Mouse (Mus musculus) limb, embryonic 11.5 days (tissue): ENCODE measurements at regions not wholly inside any gene's neighbourhood (a gene's known extent, or its start where the extent isn't known, plus 50 kb on each side); places are given as distances from the start of the nearest gene placed in this dataset.

Experiments
- ATAC-seq: fragments of 200-750 bp; cut with Nextera tagmentation; 2 replicates; pipeline ENCODE4 v1.8.0; 2017; ENCODE audit warnings: low read depth; ENCODE audit not compliant: insufficient number of reproducible peaks, low FRiP score, low TSS enrichment
- DNase-seq: peaks from one replicate; pipeline ENCODE4 v3.0.0-alpha.2; 2015; ENCODE audit warnings: low spot score
- H3K27ac ChIP-seq: fragments of 300-500 bp; sonication (generic); replicated peaks from 2 replicates; pipeline ENCODE4 v1.5.1; 2014; ENCODE audit warnings: low read depth, mild to moderate bottlenecking, low read length
- H3K27me3 ChIP-seq: fragments of 300-500 bp; sonication (generic); 2 replicates; pipeline ENCODE4 v1.6.1; 2014; ENCODE audit warnings: mild to moderate bottlenecking, low read length, mixed read lengths; ENCODE audit not compliant: control insufficient read depth, insufficient read depth
- H3K36me3 ChIP-seq: fragments of 300-500 bp; sonication (generic); 2 replicates; pipeline ENCODE4 v1.6.1; 2014; ENCODE audit warnings: mild to moderate bottlenecking, low read length, moderate library complexity, mixed read lengths; ENCODE audit not compliant: control insufficient read depth, insufficient read depth
- H3K4me1 ChIP-seq: fragments of 300-500 bp; sonication (generic); 2 replicates; pipeline ENCODE4 v1.6.1; 2014; ENCODE audit warnings: low read length, mixed read lengths; ENCODE audit not compliant: control insufficient read depth, insufficient read depth
- H3K4me2 ChIP-seq: fragments of 300-500 bp; sonication (generic); 2 replicates; pipeline ENCODE4 v1.6.1; 2014; ENCODE audit warnings: low read depth, mild to moderate bottlenecking, moderate library complexity; ENCODE audit not compliant: severe bottlenecking
- H3K4me3 ChIP-seq: fragments of 300-500 bp; sonication (generic); 2 replicates; pipeline ENCODE4 v1.5.1; 2014; ENCODE audit warnings: low read depth, low read length
- H3K9ac ChIP-seq: fragments of 300-500 bp; sonication (generic); 2 replicates; pipeline ENCODE4 v1.6.1; 2014; ENCODE audit warnings: mild to moderate bottlenecking, low read length
- H3K9me3 ChIP-seq: fragments of 300-500 bp; sonication (generic); 2 replicates; pipeline ENCODE4 v1.6.1; 2016; ENCODE audit warnings: low read length; ENCODE audit not compliant: control insufficient read depth
- WGBS: fragments of 180-500 bp; shearing (Covaris S2); extraction: QIAGEN DNeasy Blood & Tissue Kit; methylation state at CpG from one replicate; pipeline ENCODE4 v1.1.7; 2014; 5-methylcytosine and 5-hydroxymethylcytosine counted together

DNA sequence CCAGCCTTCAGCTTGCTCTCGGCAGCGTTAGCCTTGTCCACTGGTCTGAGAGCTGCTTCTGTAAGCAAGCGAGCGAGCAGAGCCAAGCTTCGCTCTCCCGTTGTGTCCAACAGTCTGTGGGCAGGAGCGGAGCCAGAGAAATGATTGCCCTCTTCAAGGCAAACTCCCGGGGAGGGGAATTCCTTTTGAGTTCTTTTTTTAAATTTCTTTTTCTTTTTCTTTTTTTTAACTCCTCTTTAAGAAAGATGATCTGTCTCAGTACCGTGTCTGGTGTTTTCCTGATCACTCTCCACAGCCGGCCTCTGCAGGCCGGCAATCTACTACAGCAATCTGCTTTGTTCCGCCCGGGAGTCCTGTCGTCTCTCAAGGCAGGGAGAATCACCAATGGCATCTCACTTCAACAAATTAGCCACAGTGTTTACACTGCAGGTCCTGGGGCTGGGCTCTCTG lies 170.6 kb upstream of the Hmga2 start:
- ATAC-seq (no peak), DNase-seq (peak; percentile 65)
- H3K4me2 ChIP-seq, result 0 out of 2 replicates have a peak overlapping the region, but pooled peaks have one; percentile 3
- no peaks in the 10 kb centered on the region for H3K36me3 ChIP-seq
- no peak overlapping the region for H3K9ac ChIP-seq
- no peak overlapping the region for H3K4me3 ChIP-seq
- WGBS, result 4% methylated on average over 14 of the region's 14 CpGs
- no peaks in the 10 kb centered on the region for H3K27me3 ChIP-seq
- H3K4me1 ChIP-seq, result peaks cover 8% of the 10 kb centered on the region
- H3K9me3 ChIP-seq, result no peaks in the 10 kb centered on the region
- no peak overlapping the region for H3K27ac ChIP-seq

DNA sequence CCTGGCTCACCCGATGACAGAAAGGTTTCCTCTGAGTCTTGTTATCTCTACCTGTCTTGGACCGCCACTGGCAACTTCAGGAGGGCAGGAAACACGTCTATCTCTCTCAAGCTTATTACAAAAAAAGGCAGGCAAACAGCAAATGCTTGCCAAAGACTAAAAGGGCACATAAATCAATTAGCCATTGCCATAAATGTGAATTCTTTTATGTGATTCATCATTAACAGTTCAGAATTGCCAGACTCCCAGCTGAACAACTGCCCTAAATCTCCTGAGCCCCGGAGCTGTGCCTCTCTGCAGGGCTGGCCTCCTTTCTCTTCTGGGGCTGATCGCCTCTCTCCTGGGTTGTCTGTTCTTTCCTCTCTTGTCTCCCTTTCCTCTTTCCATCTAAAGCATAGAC lies 164.6 kb upstream of the Hmga2 start:
- H3K4me3 ChIP-seq, result no peak overlapping the region

DNA sequence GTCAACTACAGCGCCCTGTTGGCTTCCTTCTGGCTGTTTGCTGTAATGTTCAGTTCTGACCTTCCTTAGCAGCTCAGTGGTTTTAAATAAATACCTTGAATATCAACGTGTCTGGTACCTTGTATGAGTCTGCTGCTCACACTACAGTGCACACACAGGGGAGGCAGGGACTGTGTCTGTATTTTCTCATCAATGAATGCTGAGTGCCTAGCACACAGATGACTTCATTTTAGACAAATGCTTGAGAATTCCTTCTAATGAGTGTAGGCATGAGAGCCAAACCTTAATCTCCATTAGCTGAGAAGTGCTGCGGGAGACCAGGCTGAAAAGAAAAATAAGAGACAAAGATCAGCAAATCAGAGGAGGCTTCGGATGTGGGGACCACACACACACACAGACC lies 162.0 kb upstream of the Hmga2 start:
- Histone ChIP-seq H3K4me2 (no peak overlapping the region), H3K27me3 (no peaks in the 10 kb centered on the region), H3K36me3 (no peaks in the 10 kb centered on the region), H3K9ac (no peak overlapping the region), H3K4me1 (peaks cover 10% of the 10 kb centered on the region), H3K4me3 (no peak overlapping the region), H3K27ac (no peak overlapping the region), H3K9me3 (no peaks in the 10 kb centered on the region)
- no peak for ATAC-seq
- WGBS, result 65% methylated on average over 4 of the region's 4 CpGs
- no peak for DNase-seq

More for the DNA sequence above, 164.6 kb upstream of the Hmga2 start:
- ATAC-seq (no peak), DNase-seq (no peak)
- Histone ChIP-seq H3K4me2 (no peak overlapping the region), H3K4me1 (peaks cover 10% of the 10 kb centered on the region), H3K9me3 (no peaks in the 10 kb centered on the region), H3K36me3 (no peaks in the 10 kb centered on the region), H3K27me3 (no peaks in the 10 kb centered on the region), H3K9ac (no peak overlapping the region), H3K27ac (no peak overlapping the region)
- WGBS, result 20% methylated on average over 5 of the region's 5 CpGs

DNA sequence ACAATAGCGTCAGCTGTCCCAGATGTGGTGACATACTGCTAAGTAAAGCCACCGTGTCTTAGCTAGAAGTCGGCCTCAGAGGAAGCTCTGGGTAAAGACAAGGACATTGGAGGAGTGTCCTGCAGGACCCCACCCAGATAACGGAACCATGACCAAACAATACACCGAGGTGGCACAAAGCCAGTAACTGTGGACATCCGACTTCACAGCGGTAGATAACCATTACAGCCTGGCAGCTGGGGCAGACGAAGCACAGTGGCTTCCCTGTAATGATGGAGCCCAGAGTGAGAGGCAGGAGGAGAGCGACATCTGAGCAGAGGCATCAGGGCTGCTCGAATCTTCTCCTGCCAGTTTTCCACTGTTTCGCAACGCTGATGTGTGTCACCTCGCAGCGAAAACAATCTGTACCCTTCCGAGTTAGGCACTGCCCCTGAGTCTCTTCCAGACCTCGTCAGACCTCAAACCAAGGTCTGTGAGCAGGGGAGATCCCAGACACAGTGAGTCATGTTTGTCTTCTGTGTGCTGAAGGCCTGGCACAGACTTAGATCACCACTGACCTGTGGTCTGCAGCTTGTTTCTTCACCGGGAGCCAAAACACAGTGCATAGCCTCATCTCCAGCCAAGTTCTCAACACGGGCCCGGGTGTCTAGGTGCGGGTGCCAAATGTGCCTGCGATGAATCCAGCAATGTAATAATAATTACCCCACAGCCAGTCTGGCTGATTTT lies 159.7 kb upstream of the Hmga2 start:
- WGBS, result 79% methylated on average over 21 of the region's 21 CpGs
- no peak overlapping the region for H3K27ac ChIP-seq
- no peak for DNase-seq
- no peak overlapping the region for H3K4me2 ChIP-seq
- H3K27me3 ChIP-seq, result no peaks in the 10 kb centered on the region
- no peak overlapping the region for H3K4me3 ChIP-seq
- H3K9ac ChIP-seq, result no peak overlapping the region
- H3K4me1 ChIP-seq, result peaks cover 6% of the 10 kb centered on the region
- no peaks in the 10 kb centered on the region for H3K9me3 ChIP-seq
- ATAC-seq, result no peak
- no peaks in the 10 kb centered on the region for H3K36me3 ChIP-seq

DNA sequence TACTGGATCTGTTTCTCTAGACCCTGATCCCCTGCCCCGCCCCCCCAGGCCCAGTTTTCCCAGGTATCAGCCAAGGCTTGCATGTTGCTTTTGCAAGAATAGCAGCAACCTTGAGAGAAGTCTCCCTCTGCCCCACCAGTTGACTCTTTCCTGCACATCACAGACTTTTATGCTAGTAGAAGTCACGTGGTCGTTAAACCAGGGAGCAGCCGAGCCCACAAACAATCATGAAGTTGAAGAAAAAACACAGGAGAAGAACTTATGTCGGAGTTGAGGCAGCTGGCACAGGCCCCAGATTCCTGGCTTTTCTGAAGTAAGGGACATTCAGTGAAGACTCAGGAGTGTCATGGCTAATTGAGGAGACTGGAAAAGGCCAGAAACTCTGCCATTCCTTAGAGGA lies 158.9 kb upstream of the Hmga2 start:
- Histone ChIP-seq H3K36me3 (no peaks in the 10 kb centered on the region), H3K27me3 (no peaks in the 10 kb centered on the region), H3K4me3 (no peak overlapping the region), H3K9me3 (no peaks in the 10 kb centered on the region), H3K4me1 (0 out of 2 replicates have a peak, but pooled peaks cover 3% of the 10 kb centered on the region), H3K27ac (no peak overlapping the region), H3K9ac (no peak overlapping the region), H3K4me2 (no peak overlapping the region)
- DNase-seq (no peak), ATAC-seq (no peak)
- WGBS, result 71% methylated on average over 5 of the region's 5 CpGs

DNA sequence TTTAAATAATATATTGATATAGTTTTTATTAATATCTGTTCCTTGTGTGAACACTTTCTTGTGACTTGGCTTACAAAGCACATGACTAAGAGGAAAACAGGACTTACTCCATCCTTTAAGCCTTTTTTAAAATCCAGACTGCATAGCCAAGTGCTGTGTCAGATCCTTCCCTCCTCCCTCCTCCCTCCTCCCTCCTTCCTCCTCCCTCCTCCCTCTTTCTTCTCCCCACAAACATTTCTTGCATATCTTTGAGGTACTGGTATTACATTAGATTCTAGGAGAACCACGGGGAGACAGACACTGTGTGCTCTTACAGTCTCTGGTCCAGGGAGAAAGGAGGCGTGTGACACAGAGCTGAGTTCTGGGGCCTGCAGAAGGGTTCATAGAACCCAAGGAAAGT lies 155.8 kb upstream of the Hmga2 start:
- H3K4me1 ChIP-seq, result 0 out of 2 replicates have a peak, but pooled peaks cover 3% of the 10 kb centered on the region
- no peak overlapping the region for H3K4me2 ChIP-seq
- 56% methylated on average over 2 of the region's 2 CpGs for WGBS
- no peaks in the 10 kb centered on the region for H3K27me3 ChIP-seq
- H3K9me3 ChIP-seq, result no peaks in the 10 kb centered on the region
- DNase-seq (no peak), ATAC-seq (no peak)
- H3K9ac ChIP-seq, result no peak overlapping the region
- H3K36me3 ChIP-seq, result no peaks in the 10 kb centered on the region
- no peak overlapping the region for H3K4me3 ChIP-seq
- no peak overlapping the region for H3K27ac ChIP-seq

DNA sequence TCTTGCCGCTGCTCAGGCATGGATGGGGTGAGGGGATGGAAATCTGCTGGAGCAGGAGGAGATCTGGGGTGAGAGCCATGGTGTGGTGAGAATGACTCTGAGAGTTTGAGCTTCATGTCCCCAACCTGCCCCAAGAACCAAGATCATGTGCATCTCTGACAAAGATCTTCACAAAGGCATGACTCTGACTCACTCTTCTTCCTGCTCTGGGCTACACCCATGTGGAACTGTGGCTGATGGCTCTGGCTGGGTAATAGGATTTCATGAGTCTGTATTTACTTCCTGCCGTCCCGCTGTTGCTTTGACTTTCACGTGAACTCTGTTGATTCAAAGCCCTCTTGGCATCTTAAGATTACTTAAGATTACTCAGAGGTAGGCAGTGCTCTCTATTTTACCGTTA lies 151.8 kb upstream of the Hmga2 start:
- 88% methylated on average over 5 of the region's 5 CpGs for WGBS
- Histone ChIP-seq H3K27ac (no peak overlapping the region), H3K27me3 (no peaks in the 10 kb centered on the region), H3K4me1 (peaks cover 10% of the 10 kb centered on the region; the same call in 1 of the 2 replicates), H3K9ac (no peak overlapping the region), H3K4me3 (no peak overlapping the region), H3K36me3 (no peaks in the 10 kb centered on the region), H3K9me3 (no peaks in the 10 kb centered on the region), H3K4me2 (no peak overlapping the region)
- no peak for DNase-seq
- ATAC-seq, result no peak

DNA sequence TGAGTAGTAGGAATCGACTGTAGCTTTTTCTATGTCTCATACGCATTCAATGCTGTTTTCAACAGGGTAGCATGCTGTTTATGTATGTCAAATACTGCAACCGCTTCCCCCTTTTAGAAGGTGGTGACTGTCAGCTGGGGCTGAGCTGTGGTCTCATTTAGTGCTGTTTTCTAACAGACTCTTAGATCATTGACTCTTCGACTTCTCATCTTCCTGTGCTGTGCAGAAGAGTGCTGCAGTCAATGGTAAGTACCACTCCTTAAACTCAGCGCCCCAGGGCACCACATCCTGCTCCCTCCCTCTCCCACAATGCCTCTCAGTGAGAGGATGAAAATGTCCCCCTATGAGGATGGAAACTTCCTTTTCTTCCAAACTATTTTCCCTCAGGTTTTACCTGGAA lies 149.2 kb upstream of the Hmga2 start:
- no peaks in the 10 kb centered on the region for H3K36me3 ChIP-seq
- no peaks in the 10 kb centered on the region for H3K9me3 ChIP-seq
- no peak overlapping the region for H3K4me3 ChIP-seq
- peaks cover 7% of the 10 kb centered on the region; the same call in 1 of the 2 replicates for H3K4me1 ChIP-seq
- no peak overlapping the region for H3K9ac ChIP-seq
- H3K27me3 ChIP-seq, result no peaks in the 10 kb centered on the region
- ATAC-seq (no peak), DNase-seq (no peak)
- H3K4me2 ChIP-seq, result no peak overlapping the region
- 84% methylated on average over 5 of the region's 5 CpGs for WGBS
- H3K27ac ChIP-seq, result no peak overlapping the region
